Mouse (Mus musculus) B cell, adult (primary cell): ENCODE measurements around the gene Aoc1. TPM values are rescaled to one million over a fixed set of nuclear protein-coding genes. Genes with fewer than 3 reads are reported as not detected.

Experiments used
- total RNA-seq: library from RNA; stranded (reverse); gene quantifications from 4 replicates; pipeline ENCODE4 v1.2.4, GENCODE M21; 2023; ENCODE audit not compliant: inconsistent age

Gene Aoc1
- not detected in 4 replicates for total RNA-seq

GRCm38 (mm10) chr6:48872596-48872995, at the start of gene Aoc1:
Gene Aoc1, plus strand, starts transcription at chr6:48872896.

GRCm38 (mm10) chr6:48840371-48840969, 32.2 kb upstream of the Aoc1 start, which contains the start of gene Tmem176a:
Gene Tmem176a, plus strand, starts transcription at chr6:48840919.

GRCm38 (mm10) chr6:48840973-48841625, 31.6 kb upstream of the Aoc1 start, which contains the start of gene Tmem176b:
Gene Tmem176b, minus strand, starts transcription at chr6:48841496.

GRCm38 (mm10) chr6:48929595-48929994, 56.9 kb downstream of the Aoc1 start, which contains the start of gene 1600015I10Rik:
Gene 1600015I10Rik, plus strand, starts transcription at chr6:48929895.

Other genes starting within 250 kb of the Aoc1 start
- gene AI854703, start 246.1 kb upstream of the Aoc1 start, total RNA-seq: 0.38 to 0.63 TPM in 2 of 4 replicates, not detected in the others
- gene Gimap8, start 225.7 kb upstream of the Aoc1 start, total RNA-seq: 120 to 133 TPM (median 129 TPM) in 4 replicates
- gene Gimap9, start 196.8 kb upstream of the Aoc1 start, total RNA-seq: 45.6 to 56.3 TPM (median 52.6 TPM) in 4 replicates
- 121 to 147 TPM (median 131 TPM) in 4 replicates for gene Gimap4, start 188.3 kb upstream of the Aoc1 start, total RNA-seq
- 1,137 to 1,196 TPM (median 1,166 TPM) in 4 replicates for gene Gimap6, start 164.7 kb upstream of the Aoc1 start, total RNA-seq
- gene Gm28053, start 154.3 kb upstream of the Aoc1 start, total RNA-seq: 29.2 to 49.2 TPM (median 39.8 TPM) in 4 replicates
- gene Gimap7, start 154.3 kb upstream of the Aoc1 start, total RNA-seq: 87.3 to 98.8 TPM (median 97.6 TPM) in 4 replicates
- gene Gimap1, start 133.8 kb upstream of the Aoc1 start, total RNA-seq: 126 to 141 TPM (median 129 TPM) in 4 replicates
- gene Gimap5, start 126.7 kb upstream of the Aoc1 start, total RNA-seq: 106 to 120 TPM (median 116 TPM) in 4 replicates
- gene Gimap3, start 102.0 kb upstream of the Aoc1 start, total RNA-seq: 168 to 194 TPM (median 174 TPM) in 4 replicates
- 0.61 to 2.8 TPM (median 1.3 TPM) in 4 replicates for gene Tmem176a, start 32.0 kb upstream of the Aoc1 start, total RNA-seq
- gene Tmem176b, start 31.4 kb upstream of the Aoc1 start, total RNA-seq: 0.58 to 4.3 TPM (median 2.2 TPM) in 4 replicates
- gene 1600015I10Rik, start 57.0 kb downstream of the Aoc1 start, total RNA-seq: not detected in 4 replicates
- not detected in 4 replicates for gene Doxl2, start 102.1 kb downstream of the Aoc1 start, total RNA-seq
- gene Svs1, start 114.0 kb downstream of the Aoc1 start, total RNA-seq: not detected in 4 replicates
- not detected in 4 replicates for gene Gpnmb, start 163.7 kb downstream of the Aoc1 start, total RNA-seq
- gene Malsu1, start 200.9 kb downstream of the Aoc1 start, total RNA-seq: 39.9 to 52.0 TPM (median 48.0 TPM) in 4 replicates